Mouse (Mus musculus) thymus, postnatal 0 days (tissue): ENCODE measurements at regions not wholly inside any gene's neighbourhood (a gene's known extent, or its start where the extent isn't known, plus 50 kb on each side); places are given as distances from the start of the nearest gene placed in this dataset.

Source experiments
- DNase-seq: peaks from one replicate; pipeline ENCODE4 v3.0.0-alpha.2; 2015; ENCODE audit warnings: low spot score

GRCm38 (mm10) chr6:100143586-100144301 is 143.5 kb downstream of the Rybp start:
- no peak for DNase-seq

- no peak for DNase-seq
Measured at GRCm38 (mm10) chr6:100141225-100141624, 146.1 kb downstream of the Rybp start.

- DNase-seq: no peak
Measured at GRCm38 (mm10) chr6:100140581-100141114, 146.6 kb downstream of the Rybp start.

GRCm38 (mm10) chr6:100139809-100140208 is 147.5 kb downstream of the Rybp start:
- DNase-seq: no peak

- DNase-seq: no peak
Measured at GRCm38 (mm10) chr6:100138659-100139058, 148.6 kb downstream of the Rybp start.

- DNase-seq: no peak
Measured at GRCm38 (mm10) chr6:100135177-100135576, 152.1 kb downstream of the Rybp start.

- no peak for DNase-seq
Measured at GRCm38 (mm10) chr6:100133970-100134369, 153.3 kb downstream of the Rybp start.

GRCm38 (mm10) chr6:100132916-100133600 is 154.2 kb downstream of the Rybp start:
- DNase-seq: no peak

GRCm38 (mm10) chr6:100127221-100128143 is 159.8 kb downstream of the Rybp start:
- no peak for DNase-seq

- DNase-seq: no peak
Measured at GRCm38 (mm10) chr6:100126736-100127135, 160.5 kb downstream of the Rybp start.

- no peak for DNase-seq
Measured at GRCm38 (mm10) chr6:100126326-100126725, 161.0 kb downstream of the Rybp start.

GRCm38 (mm10) chr6:100121240-100121639 is 166.0 kb downstream of the Rybp start:
- no peak for DNase-seq

- DNase-seq: no peak
Measured at GRCm38 (mm10) chr6:100120017-100120944, 167.0 kb downstream of the Rybp start.

- no peak for DNase-seq
Measured at GRCm38 (mm10) chr6:100117084-100117483, 170.2 kb downstream of the Rybp start.

GRCm38 (mm10) chr6:100113393-100114137 is 173.7 kb downstream of the Rybp start:
- DNase-seq: no peak

- no peak for DNase-seq
Measured at GRCm38 (mm10) chr6:100110981-100111660, 176.2 kb downstream of the Rybp start.

- DNase-seq: no peak
Measured at GRCm38 (mm10) chr6:100109979-100110378, 177.3 kb downstream of the Rybp start.

- no peak for DNase-seq
Measured at GRCm38 (mm10) chr6:100109351-100109750, 177.9 kb downstream of the Rybp start.

- DNase-seq: no peak
Measured at GRCm38 (mm10) chr6:100107508-100107907, 179.8 kb downstream of the Rybp start.
